Mouse (Mus musculus): ENCODE data around the gene Rab7b.

The Rab7b gene

GRCm38 (mm10) chr1:131737269-131737668 lies 48.8 kb downstream of the Rab7b start:
- peak; percentile 89 for DNase-seq (ENCODE audit: inconsistent ontology term)

- DNase-seq (ENCODE audit: inconsistent ontology term): no peak
Observed at GRCm38 (mm10) chr1:131738760-131739159, 50.3 kb downstream of the Rab7b start.

DNA sequence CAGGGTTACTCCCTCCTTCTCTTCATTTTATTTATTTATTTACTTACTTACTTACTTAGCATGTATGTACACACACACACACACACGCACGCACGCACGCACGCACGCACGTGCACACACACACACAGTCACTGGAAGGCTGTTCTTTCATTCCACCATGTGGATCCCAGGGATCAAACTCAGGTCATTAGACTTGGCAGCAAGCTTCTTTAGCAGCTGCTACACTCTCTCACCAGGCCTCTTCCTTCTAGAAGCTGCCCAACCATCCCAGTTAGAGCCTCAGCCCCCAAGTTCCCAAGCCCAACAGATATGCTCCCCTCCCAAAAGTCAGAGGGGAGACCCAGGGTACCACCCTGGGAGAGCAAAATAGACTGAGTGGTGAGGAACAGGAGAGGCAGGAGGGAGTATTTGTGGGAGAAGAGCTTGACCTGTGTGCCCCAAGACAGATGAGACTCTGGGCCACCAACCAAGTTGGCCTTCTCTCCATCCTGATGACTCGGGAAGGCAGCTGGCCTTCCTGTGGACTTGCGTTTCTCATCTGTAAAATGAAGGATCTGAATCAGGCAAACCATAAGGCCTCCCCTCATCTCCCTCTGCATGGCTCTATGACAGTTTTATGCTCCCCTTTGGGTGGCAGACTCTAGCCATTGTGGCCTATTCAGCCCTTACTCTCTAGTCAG lies 51.1 kb downstream of the Rab7b start:
- DNase-seq (ENCODE audit: inconsistent ontology term): no peak

DNA sequence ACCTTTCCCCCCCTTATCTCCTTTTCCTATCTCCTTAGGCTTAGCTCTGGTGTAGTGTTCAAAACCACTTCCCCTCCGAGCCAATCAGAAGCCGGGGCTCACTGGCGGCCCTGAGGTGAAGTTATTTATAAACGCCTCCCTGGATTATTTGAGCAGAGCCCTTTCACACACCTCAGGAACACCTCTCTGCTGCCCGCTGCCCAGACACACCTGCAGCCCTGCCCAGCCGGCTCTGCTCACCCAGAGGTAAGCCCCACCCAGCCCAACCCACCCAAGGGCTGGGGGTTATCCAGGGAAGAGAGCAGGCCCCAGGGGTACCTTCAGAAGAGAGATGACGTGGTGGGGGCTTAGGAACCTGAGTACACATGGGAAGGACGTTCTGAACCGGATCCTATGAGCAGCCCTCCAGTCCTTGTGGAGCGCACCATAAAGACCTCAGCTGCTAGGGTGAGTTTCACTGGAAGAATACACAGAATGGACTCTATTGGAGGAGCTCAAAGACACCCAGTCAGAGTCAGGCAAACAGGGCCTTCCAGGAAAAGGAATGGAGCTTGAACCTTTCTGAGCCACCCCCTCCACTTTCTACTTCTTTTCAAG lies 55.5 kb downstream of the Rab7b start, which contains the start of gene Slc26a9:
TSS of gene Slc26a9 (plus strand) at position 155 of the 597 bp plus-strand sequence.
- no peak for DNase-seq (ENCODE audit: inconsistent ontology term)

DNA sequence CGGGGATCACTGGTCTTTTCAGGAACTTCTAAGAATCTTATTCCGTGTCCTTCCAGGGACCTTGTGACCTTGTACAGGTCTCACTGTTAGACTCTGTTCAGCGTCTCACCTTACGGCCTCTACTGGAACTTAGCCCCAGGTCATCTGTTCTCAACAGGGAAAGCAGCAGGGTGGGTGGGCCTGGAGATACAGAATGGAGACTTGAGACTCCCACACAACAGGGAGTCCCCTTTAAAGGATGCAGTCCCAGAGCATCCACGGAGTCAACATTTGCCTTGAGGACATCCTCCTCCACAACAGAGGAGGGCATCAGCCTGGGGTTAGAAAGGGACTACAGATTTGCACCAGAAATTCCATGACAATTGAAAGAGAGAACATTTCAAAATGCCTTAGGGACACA lies 56.9 kb downstream of the Rab7b start:
- DNase-seq (ENCODE audit: inconsistent ontology term): no peak

DNA sequence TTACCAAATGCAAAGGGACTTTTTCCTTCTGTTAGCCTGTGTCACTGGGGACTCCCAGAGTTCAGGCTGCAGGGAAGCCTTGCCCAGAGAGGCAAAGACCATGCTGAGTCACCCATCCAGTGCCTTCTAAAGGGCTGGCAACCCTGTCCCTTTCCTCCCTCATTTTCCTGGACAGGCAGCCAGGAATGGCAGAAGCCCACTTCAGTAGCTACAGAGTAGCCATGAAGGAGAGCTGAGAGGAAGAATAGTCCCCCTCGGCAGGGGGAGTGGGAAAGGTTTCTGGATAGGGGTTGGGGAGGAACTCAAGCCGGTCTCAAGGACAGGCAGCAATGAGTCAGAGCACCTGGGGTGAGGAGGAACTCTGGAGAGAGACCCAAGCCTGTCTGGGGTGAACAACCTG lies 59.3 kb downstream of the Rab7b start:
- DNase-seq (ENCODE audit: inconsistent ontology term): peak; percentile 47

- DNase-seq (ENCODE audit: inconsistent ontology term): no peak
Observed at GRCm38 (mm10) chr1:131748636-131749035, 60.1 kb downstream of the Rab7b start.

DNA sequence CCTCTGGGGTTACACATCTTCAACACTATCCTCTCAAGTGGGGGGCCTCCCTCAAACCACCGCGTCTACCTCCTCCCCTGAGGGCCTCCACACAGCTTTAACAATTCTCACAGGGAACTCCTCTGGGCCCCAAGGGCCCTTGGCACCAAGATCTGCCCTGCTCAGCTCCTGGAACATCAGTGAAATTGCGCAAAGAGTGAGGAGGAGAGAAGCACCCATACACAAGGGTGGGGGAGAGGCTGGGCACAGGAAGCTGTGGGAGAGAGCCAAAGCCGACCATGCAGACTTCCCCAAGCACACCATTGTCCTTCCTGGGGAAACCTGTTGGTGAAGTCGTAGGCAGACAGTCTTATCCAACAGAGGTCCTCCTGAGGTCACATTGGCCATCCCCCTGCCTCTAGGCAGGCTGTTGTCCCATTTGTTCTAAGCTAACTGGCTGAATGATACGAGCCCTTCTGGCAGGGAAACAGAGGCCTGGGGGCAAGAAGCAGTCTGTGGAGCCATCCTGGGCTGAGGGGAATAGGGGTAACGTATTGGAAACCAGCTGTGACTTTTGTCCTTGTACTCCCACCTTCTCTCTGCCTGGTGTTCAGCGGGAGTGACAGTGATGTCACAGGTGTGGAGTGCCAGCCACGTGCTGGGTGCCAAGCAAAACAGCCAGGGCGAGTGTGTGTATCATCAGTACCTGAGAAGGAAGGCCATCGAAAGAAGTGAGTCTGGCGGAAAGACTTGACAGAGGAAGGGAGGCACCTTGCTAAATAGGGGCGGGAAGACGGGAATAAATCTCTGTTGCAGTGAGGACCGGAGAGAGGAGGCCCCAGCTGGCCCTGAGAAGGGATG lies 61.4 kb downstream of the Rab7b start:
- no peak for DNase-seq (ENCODE audit: inconsistent ontology term)

DNA sequence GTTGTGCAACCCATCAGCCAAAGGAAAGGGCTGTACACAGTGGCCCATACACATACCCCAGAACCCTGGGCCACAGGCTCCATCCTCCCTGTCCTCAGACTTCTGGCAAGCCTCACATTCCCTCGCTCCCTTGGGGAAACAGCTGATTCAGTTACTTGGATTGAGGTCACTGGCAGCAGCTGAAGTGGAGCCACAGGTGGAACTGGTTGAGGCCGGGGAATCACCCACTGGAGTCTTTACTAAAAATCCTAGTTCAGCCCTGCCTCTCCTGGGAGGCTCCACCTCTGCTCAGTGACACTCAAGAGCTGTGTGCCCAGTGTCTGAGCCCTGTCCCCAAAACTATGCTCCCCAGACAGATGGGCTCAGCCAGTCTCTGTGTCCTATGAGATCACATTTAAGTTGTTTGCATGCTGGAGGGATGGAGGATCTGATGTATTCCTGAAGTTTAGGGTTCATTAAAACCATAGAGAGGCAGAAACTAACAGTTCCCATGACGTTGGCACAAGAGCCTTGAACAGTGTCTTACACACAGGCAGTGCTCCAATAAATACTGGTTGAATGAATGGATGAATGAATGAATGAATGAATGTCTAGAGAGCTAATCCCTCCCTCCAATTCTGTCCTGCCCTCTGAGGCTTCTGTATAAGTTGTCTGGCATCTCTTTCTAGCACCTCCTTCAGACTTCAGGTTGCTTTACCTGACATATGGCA lies 62.8 kb downstream of the Rab7b start:
- peak; percentile 34 for DNase-seq (ENCODE audit: inconsistent ontology term)

DNA sequence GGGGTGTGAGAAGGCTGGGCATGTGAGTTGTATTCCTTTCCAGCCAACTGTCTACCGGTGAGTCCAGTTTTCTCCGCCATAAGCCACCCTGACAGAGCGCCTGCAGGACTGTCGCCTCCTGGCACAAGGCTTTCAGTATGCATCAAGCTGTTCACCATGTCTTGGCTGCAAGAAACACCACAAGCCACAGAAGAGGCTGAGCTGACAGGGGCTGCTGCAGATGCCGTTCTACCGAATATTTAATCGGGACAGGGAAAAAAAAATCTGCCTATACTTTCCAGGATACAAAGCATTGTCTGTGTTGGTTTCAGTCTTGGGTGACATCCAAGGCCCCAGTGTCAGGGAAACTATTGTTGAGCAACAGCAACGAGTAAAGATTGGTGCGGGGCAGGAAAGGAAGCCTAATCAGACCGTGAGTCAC lies 63.4 kb downstream of the Rab7b start:
- peak; percentile 87 for DNase-seq (ENCODE audit: inconsistent ontology term)

GRCm38 (mm10) chr1:131754212-131754829 lies 65.8 kb downstream of the Rab7b start:
- no peak for DNase-seq (ENCODE audit: inconsistent ontology term)

DNA sequence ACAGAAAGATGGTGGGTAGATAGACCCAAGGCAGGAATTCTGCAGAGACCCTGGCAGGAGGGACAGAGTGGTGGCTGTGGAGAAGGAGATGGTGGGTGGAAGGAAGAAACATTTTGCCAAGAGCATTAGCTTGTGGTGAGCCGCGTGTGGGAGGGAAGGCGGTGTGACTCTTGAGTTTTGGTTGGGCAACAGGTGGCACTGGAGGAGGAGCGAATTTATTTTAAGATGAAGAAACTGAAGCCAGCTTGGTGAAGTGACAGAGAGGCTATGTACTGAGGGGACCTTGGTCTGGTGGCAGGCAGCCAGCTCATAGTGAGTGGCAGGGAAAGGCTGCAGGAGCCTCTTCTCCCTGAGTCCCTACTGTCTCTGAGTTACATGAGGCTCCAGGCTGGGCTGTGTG lies 66.4 kb downstream of the Rab7b start:
- no peak for DNase-seq (ENCODE audit: inconsistent ontology term)

GRCm38 (mm10) chr1:131757211-131757610 lies 68.7 kb downstream of the Rab7b start:
- DNase-seq (ENCODE audit: inconsistent ontology term): no peak

DNA sequence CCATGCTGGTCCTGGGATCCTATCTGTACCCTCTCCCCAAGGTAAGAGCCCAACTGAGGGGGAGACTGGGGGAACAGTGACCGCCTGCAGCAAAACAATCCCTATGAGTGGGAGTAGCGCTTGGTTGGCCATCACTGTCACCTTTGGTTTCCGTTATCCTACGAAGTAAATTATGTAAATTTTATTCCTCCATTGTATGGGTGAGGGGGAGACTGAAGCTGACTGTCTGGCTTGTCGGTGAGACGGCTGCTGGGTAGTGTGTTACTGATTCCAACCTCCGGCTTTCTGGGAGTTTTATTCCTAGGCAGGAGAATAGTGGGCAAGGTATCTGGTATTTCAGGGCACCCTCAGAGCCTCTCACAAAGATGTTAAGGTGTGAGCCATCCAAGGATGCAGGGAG lies 70.3 kb downstream of the Rab7b start:
- no peak for DNase-seq (ENCODE audit: inconsistent ontology term)

- DNase-seq (ENCODE audit: inconsistent ontology term): no peak
Observed at GRCm38 (mm10) chr1:131759667-131760427, 71.4 kb downstream of the Rab7b start.

GRCm38 (mm10) chr1:131760428-131760820 lies 71.9 kb downstream of the Rab7b start:
- DNase-seq (ENCODE audit: inconsistent ontology term): no peak

DNA sequence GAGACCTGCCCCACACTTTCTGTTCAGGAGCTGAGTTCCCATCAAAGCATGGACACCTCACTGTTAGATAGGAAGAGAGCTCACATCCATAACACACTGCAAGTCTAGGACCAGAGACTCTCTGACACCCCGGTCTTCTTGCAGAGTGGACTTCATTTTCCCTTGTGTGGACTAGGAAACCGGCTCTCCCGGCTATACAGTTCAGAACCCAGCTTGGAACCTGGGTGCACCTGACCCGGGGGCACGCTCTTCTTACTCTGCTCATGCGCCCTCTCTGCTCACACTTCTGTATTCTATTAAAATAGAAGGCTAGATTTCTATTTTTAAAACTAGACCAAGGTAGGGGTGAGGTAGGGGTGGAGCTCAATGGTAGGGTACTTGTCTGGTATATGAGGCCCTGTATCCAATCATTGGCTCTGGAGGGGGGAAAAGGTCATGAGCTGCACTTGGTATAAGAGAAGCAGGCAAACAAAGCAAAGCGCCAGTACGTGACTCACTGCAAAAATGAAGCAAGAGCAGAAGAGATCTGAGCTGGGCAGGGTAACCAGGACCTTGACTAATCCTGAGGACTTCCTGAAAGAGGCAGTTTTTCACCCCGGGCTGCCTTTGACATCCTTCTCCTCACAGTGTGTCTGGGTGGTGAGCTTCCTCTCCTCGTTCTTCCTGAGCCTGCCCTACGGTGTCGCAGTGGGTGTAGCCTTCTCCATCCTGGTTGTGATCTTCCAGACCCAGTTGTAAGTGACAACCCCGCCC lies 72.8 kb downstream of the Rab7b start:
- no peak for DNase-seq (ENCODE audit: inconsistent ontology term)

DNA sequence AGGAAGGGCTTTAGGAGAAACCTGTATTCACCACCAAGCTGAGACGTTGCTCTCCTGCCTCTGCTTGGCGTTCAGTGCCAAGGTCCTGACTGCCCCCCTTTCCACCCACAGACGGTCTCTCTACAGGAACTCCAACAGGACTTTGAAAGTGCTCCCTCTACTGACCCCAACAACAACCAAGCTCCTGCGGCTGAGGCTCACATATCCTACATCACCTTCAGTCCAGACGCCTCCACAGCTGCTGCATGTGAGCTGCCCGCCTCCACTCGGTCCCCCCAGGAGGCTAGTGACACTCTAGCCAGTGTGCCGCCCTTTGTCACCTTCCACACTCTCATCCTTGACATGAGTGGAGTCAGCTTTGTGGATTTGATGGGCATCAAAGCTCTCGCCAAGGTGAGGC lies 75.2 kb downstream of the Rab7b start:
- DNase-seq (ENCODE audit: inconsistent ontology term): no peak

GRCm38 (mm10) chr1:131764581-131765338 lies 76.3 kb downstream of the Rab7b start:
- no peak for DNase-seq (ENCODE audit: inconsistent ontology term)
